Mouse (Mus musculus): Measurements from ENCODE around the gene Arhgef28. TPM values are rescaled to one million over a fixed set of nuclear protein-coding genes. Genes with fewer than 3 reads are reported as not detected.

Gene Arhgef28
- polyA plus RNA-seq, 1 experiment from 2014 or later, result 17.0 TPM

- H3K27ac ChIP-seq (replicated peaks; ENCODE audit: low read depth, low read length), result no peak overlapping the region
- H3K27me3 ChIP-seq (ENCODE audit: control insufficient read depth, insufficient read depth, low read length), result no peaks in the 10 kb centered on the region
- no peaks in the 10 kb centered on the region for H3K9me3 ChIP-seq (ENCODE audit: control insufficient read depth, low read length)
- no peak overlapping the region for H3K9ac ChIP-seq (ENCODE audit: low read length)
- H3K4me3 ChIP-seq (ENCODE audit: low read depth, low read length), result no peak overlapping the region
- H3K4me1 ChIP-seq (ENCODE audit: control insufficient read depth, insufficient read depth, low read length), result peaks cover 6% of the 10 kb centered on the region; the same call in 1 of the 2 replicates
- ATAC-seq (ENCODE audit: insufficient number of reproducible peaks, low FRiP score, low TSS enrichment, low read depth) (no peak), DNase-seq (ENCODE audit: low spot score) (no peak)
- 65% methylated on average over 10 of the region's 10 CpGs for WGBS
- H3K4me2 ChIP-seq (ENCODE audit: low read depth, severe bottlenecking), result no peak overlapping the region
- H3K36me3 ChIP-seq (ENCODE audit: control insufficient read depth, insufficient read depth, low read length), result no peaks in the 10 kb centered on the region
Observed at GRCm38 (mm10) chr13:98175323-98176007, 30.8 kb downstream of the Arhgef28 start.

DNA sequence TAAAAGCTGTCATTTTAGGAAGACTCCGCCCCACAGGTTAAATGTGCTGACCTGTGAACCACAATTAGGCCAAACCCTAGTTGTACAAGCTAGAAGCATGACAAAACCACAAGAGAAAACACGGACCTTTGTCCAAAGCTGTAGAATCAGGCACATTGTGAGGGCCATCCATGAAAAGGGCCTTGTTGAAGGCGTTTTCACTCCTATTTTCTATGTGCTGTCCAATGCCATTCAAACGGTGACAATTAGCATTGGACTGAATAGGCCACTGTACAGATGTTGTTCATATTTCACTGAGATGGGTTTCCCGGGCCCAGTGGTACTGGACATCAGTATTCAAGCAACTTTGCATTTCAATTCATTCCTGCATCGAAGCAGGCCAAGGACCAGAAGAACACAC is 33.2 kb downstream of the Arhgef28 start:
- no peak for ATAC-seq (ENCODE audit: insufficient number of reproducible peaks, low FRiP score, low TSS enrichment, low read depth)
- Histone ChIP-seq H3K36me3 (ENCODE audit: control insufficient read depth, insufficient read depth, low read length) (no peaks in the 10 kb centered on the region), H3K4me3 (ENCODE audit: low read depth, low read length) (no peak overlapping the region), H3K9ac (ENCODE audit: low read length) (no peak overlapping the region), H3K4me1 (ENCODE audit: control insufficient read depth, insufficient read depth, low read length) (peaks cover 6% of the 10 kb centered on the region; the same call in 1 of the 2 replicates), H3K27me3 (ENCODE audit: control insufficient read depth, insufficient read depth, low read length) (no peaks in the 10 kb centered on the region), H3K4me2 (ENCODE audit: low read depth, severe bottlenecking) (no peak overlapping the region), H3K9me3 (ENCODE audit: control insufficient read depth, low read length) (no peaks in the 10 kb centered on the region), H3K27ac (replicated peaks; ENCODE audit: low read depth, low read length) (no peak overlapping the region)
- DNase-seq (ENCODE audit: low spot score), result no peak
- whole genome bisulfite sequencing, result 89% methylated on average over 6 of the region's 6 CpGs

DNA sequence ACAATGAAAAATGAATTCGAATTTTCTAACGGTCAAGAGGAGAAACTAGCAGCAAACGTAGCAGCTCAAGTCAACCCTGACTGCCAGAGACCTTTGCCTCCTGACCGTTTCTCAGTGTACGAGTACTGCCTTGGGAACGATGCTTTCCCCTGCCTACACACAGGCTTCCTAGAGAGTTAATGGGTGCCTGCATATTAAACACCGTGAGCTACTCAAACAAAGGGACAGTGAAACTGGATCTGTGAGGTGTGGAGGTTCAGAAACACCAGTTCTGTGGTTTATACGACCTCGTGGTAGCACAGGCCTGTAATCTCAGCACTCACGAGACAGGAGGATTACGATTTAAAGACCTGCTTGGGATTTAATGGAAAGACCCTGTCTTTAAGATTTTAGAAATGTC is 33.9 kb downstream of the Arhgef28 start:
- ATAC-seq (ENCODE audit: insufficient number of reproducible peaks, low FRiP score, low TSS enrichment, low read depth) (no peak), DNase-seq (ENCODE audit: low spot score) (no peak)
- Histone ChIP-seq H3K4me2 (ENCODE audit: low read depth, severe bottlenecking) (no peak overlapping the region), H3K9me3 (ENCODE audit: control insufficient read depth, low read length) (no peaks in the 10 kb centered on the region), H3K27ac (replicated peaks; ENCODE audit: low read depth, low read length) (no peak overlapping the region), H3K9ac (ENCODE audit: low read length) (no peak overlapping the region), H3K36me3 (ENCODE audit: control insufficient read depth, insufficient read depth, low read length) (no peaks in the 10 kb centered on the region), H3K27me3 (ENCODE audit: control insufficient read depth, insufficient read depth, low read length) (no peaks in the 10 kb centered on the region), H3K4me3 (ENCODE audit: low read depth, low read length) (no peak overlapping the region), H3K4me1 (ENCODE audit: control insufficient read depth, insufficient read depth, low read length) (peaks cover 6% of the 10 kb centered on the region; the same call in 1 of the 2 replicates)
- WGBS, result 62% methylated on average over 11 of the region's 11 CpGs

DNA sequence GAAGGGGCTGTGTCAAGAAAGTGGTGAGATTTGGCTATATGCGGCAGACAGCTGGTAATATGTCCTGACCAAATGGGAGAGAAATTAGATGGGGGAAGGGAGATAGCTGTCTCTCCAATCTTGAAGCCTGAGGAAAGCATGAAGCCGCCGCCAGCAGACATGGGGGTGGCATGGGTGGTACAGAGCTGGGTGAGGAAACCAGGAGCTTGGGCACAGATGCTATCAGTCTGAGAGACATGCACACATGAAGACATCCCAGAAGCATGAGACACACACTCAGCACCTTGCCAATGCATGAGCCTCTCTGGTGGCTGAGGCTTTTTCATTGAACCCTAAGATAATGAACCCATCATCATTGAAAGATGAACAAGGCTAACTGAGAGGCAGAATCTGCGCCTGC is 34.5 kb downstream of the Arhgef28 start:
- Histone ChIP-seq H3K36me3 (ENCODE audit: control insufficient read depth, insufficient read depth, low read length) (no peaks in the 10 kb centered on the region), H3K9me3 (ENCODE audit: control insufficient read depth, low read length) (no peaks in the 10 kb centered on the region), H3K4me1 (ENCODE audit: control insufficient read depth, insufficient read depth, low read length) (peaks cover 6% of the 10 kb centered on the region; the same call in 1 of the 2 replicates), H3K27me3 (ENCODE audit: control insufficient read depth, insufficient read depth, low read length) (no peaks in the 10 kb centered on the region), H3K4me3 (ENCODE audit: low read depth, low read length) (no peak overlapping the region), H3K4me2 (ENCODE audit: low read depth, severe bottlenecking) (no peak overlapping the region), H3K9ac (ENCODE audit: low read length) (no peak overlapping the region), H3K27ac (replicated peaks; ENCODE audit: low read depth, low read length) (no peak overlapping the region)
- 92% methylated on average over 4 of the region's 4 CpGs for WGBS
- DNase-seq (ENCODE audit: low spot score) (no peak), ATAC-seq (ENCODE audit: insufficient number of reproducible peaks, low FRiP score, low TSS enrichment, low read depth) (no peak)

GRCm38 (mm10) chr13:98171257-98171656 is 35.0 kb downstream of the Arhgef28 start:
- Histone ChIP-seq H3K4me2 (ENCODE audit: low read depth, severe bottlenecking) (no peak overlapping the region), H3K4me3 (ENCODE audit: low read depth, low read length) (no peak overlapping the region), H3K4me1 (ENCODE audit: control insufficient read depth, insufficient read depth, low read length) (peaks cover 6% of the 10 kb centered on the region; the same call in 1 of the 2 replicates), H3K9me3 (ENCODE audit: control insufficient read depth, low read length) (no peaks in the 10 kb centered on the region), H3K9ac (ENCODE audit: low read length) (no peak overlapping the region), H3K36me3 (ENCODE audit: control insufficient read depth, insufficient read depth, low read length) (no peaks in the 10 kb centered on the region), H3K27me3 (ENCODE audit: control insufficient read depth, insufficient read depth, low read length) (no peaks in the 10 kb centered on the region), H3K27ac (replicated peaks; ENCODE audit: low read depth, low read length) (no peak overlapping the region)
- DNase-seq (ENCODE audit: low spot score) (no peak), ATAC-seq (ENCODE audit: insufficient number of reproducible peaks, low FRiP score, low TSS enrichment, low read depth) (no peak)
- 91% methylated on average over 12 of the region's 12 CpGs for WGBS

DNA sequence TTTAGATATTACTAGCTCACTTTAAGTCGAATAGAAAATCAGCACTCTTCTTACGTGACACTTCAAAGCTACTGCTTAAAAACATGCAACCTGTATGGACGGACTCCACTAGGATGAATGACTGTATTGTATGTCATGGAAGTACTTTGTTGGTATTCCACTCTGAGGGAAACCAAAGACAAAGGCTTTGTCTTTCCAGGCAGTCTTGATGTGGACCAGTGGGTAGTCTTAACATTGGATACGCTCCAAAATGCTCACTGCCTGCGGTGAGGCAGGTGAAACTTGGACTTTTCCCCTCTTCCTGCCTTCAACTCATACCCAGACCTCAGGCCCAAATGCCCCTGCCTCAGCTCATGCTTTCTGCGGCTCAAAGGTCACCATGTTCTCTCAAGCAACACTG is 41.4 kb downstream of the Arhgef28 start:
- no peak overlapping the region for H3K27ac ChIP-seq (replicated peaks; ENCODE audit: low read depth, low read length)
- no peak for ATAC-seq (ENCODE audit: insufficient number of reproducible peaks, low FRiP score, low TSS enrichment, low read depth)
- H3K9me3 ChIP-seq (ENCODE audit: control insufficient read depth, low read length), result no peaks in the 10 kb centered on the region
- 85% methylated on average over 6 of the region's 6 CpGs for WGBS
- no peak overlapping the region for H3K4me3 ChIP-seq (ENCODE audit: low read depth, low read length)
- no peak for DNase-seq (ENCODE audit: low spot score)
- H3K36me3 ChIP-seq (ENCODE audit: control insufficient read depth, insufficient read depth, low read length), result no peaks in the 10 kb centered on the region
- no peak overlapping the region for H3K4me2 ChIP-seq (ENCODE audit: low read depth, severe bottlenecking)
- no peaks in the 10 kb centered on the region for H3K27me3 ChIP-seq (ENCODE audit: control insufficient read depth, insufficient read depth, low read length)
- H3K4me1 ChIP-seq (ENCODE audit: control insufficient read depth, insufficient read depth, low read length), result no peaks in the 10 kb centered on the region
- no peak overlapping the region for H3K9ac ChIP-seq (ENCODE audit: low read length)

- no peak for ATAC-seq (ENCODE audit: insufficient number of reproducible peaks, low FRiP score, low TSS enrichment, low read depth)
- Histone ChIP-seq H3K4me2 (ENCODE audit: low read depth, severe bottlenecking) (no peak overlapping the region), H3K36me3 (ENCODE audit: control insufficient read depth, insufficient read depth, low read length) (no peaks in the 10 kb centered on the region), H3K9me3 (ENCODE audit: control insufficient read depth, low read length) (no peaks in the 10 kb centered on the region), H3K9ac (ENCODE audit: low read length) (no peak overlapping the region), H3K4me1 (ENCODE audit: control insufficient read depth, insufficient read depth, low read length) (no peaks in the 10 kb centered on the region), H3K27ac (replicated peaks; ENCODE audit: low read depth, low read length) (no peak overlapping the region), H3K27me3 (ENCODE audit: control insufficient read depth, insufficient read depth, low read length) (no peaks in the 10 kb centered on the region), H3K4me3 (ENCODE audit: low read depth, low read length) (no peak overlapping the region)
- 94% methylated on average over 8 of the region's 8 CpGs for WGBS
- DNase-seq (ENCODE audit: low spot score), result no peak
Observed at GRCm38 (mm10) chr13:98161496-98161895, 44.7 kb downstream of the Arhgef28 start.

- no peak overlapping the region for H3K9ac ChIP-seq (ENCODE audit: low read length)
- H3K27me3 ChIP-seq (ENCODE audit: control insufficient read depth, insufficient read depth, low read length), result no peaks in the 10 kb centered on the region
- no peak overlapping the region for H3K27ac ChIP-seq (replicated peaks; ENCODE audit: low read depth, low read length)
- H3K4me2 ChIP-seq (ENCODE audit: low read depth, severe bottlenecking), result no peak overlapping the region
- no peaks in the 10 kb centered on the region for H3K9me3 ChIP-seq (ENCODE audit: control insufficient read depth, low read length)
- no peak overlapping the region for H3K4me3 ChIP-seq (ENCODE audit: low read depth, low read length)
- no peak for ATAC-seq (ENCODE audit: insufficient number of reproducible peaks, low FRiP score, low TSS enrichment, low read depth)
- H3K4me1 ChIP-seq (ENCODE audit: control insufficient read depth, insufficient read depth, low read length), result no peaks in the 10 kb centered on the region
- 65% methylated on average over 7 of the region's 7 CpGs for WGBS
- H3K36me3 ChIP-seq (ENCODE audit: control insufficient read depth, insufficient read depth, low read length), result no peaks in the 10 kb centered on the region
- no peak for DNase-seq (ENCODE audit: low spot score)
Observed at GRCm38 (mm10) chr13:98156656-98157055, 49.6 kb downstream of the Arhgef28 start.

DNA sequence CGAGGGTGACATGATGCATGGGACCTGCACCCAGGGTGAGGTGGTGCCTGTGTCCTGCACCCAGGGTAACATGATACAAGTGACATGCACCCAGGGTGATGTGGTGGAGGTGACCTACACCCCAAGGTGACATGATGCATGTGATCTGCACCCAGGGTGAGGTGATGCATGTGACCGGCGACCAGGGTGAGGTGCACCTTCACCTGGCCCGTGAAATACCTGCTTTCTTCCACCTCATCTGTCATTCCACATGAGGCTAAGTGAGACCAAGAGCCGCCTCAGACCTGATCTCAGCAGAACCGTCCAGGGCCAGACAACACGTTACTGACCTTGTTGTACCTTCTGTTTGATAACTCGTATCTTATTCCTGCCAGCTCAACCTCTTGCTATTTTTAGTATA is 53.5 kb downstream of the Arhgef28 start:
- Histone ChIP-seq H3K27ac (replicated peaks; ENCODE audit: low read depth, low read length) (no peak overlapping the region), H3K4me2 (ENCODE audit: low read depth, severe bottlenecking) (no peak overlapping the region), H3K9ac (ENCODE audit: low read length) (no peak overlapping the region), H3K4me3 (ENCODE audit: low read depth, low read length) (no peak overlapping the region), H3K27me3 (ENCODE audit: control insufficient read depth, insufficient read depth, low read length) (no peaks in the 10 kb centered on the region), H3K4me1 (ENCODE audit: control insufficient read depth, insufficient read depth, low read length) (no peaks in the 10 kb centered on the region), H3K36me3 (ENCODE audit: control insufficient read depth, insufficient read depth, low read length) (no peaks in the 10 kb centered on the region), H3K9me3 (ENCODE audit: control insufficient read depth, low read length) (no peaks in the 10 kb centered on the region)
- ATAC-seq (ENCODE audit: insufficient number of reproducible peaks, low FRiP score, low TSS enrichment, low read depth) (no peak), DNase-seq (ENCODE audit: low spot score) (no peak)
- 87% methylated on average over 8 of the region's 8 CpGs for WGBS

Data from limb, embryonic 11.5 days (tissue).